11 mouse cellular contexts compared by ENCODE assay signal in genomic region chr9:116114339-116114738, GRCm38 (mm10).
DNase-seq lines count a peak whose midpoint lies in the region; ATAC-seq lines count a peak whose summit lies in the region.
"Had no signal": no experiment of that assay in that cellular context is flagged by ENCODE, and none has a peak within 500 bp of the region (broad histone marks: within the 10 kb centered on the region; RNA-seq: fewer than 3 reads in every experiment).

No protein-coding gene starts in this region.

- no peak overlapping the region for H3K4me3 ChIP-seq in heart, embryonic 10.5 days
- H3K4me3 ChIP-seq in neural tube, embryonic 15.5 days (replicated peaks): no peak overlapping the region
- H3K4me3 ChIP-seq: midbrain, embryonic 12.5 days had no signal

- ATAC-seq in neural tube, embryonic 15.5 days (ENCODE audit: low FRiP score): no peak
- ATAC-seq: hindbrain, postnatal 0 days had no signal

- H3K4me1 ChIP-seq in heart, embryonic 10.5 days: peaks cover 15% of the 10 kb centered on the region
- peaks cover 3% of the 10 kb centered on the region; the same call in 1 of the 2 replicates for H3K4me1 ChIP-seq in neural tube, embryonic 15.5 days

- WGBS in heart, embryonic 10.5 days: 37% methylated on average over 4 of the region's 4 CpGs
- WGBS in neural tube, embryonic 15.5 days: 60% methylated on average over 4 of the region's 4 CpGs

- no peaks in the 10 kb centered on the region for H3K27me3 ChIP-seq in heart, embryonic 10.5 days (ENCODE audit: insufficient read depth, poor library complexity, severe bottlenecking)
- no peaks in the 10 kb centered on the region for H3K27me3 ChIP-seq in neural tube, embryonic 15.5 days (replicated peaks)
- H3K27me3 ChIP-seq: midbrain, embryonic 12.5 days had no signal

- H3K27ac ChIP-seq in heart, embryonic 10.5 days: 0 out of 2 replicates have a peak overlapping the region, but pooled peaks have one; percentile 13
- no peak overlapping the region for H3K27ac ChIP-seq in neural tube, embryonic 15.5 days (replicated peaks)
- H3K27ac ChIP-seq: hindbrain, postnatal 0 days; midbrain, embryonic 12.5 days had no signal

- peaks cover 10% of the 10 kb centered on the region for H3K36me3 ChIP-seq in heart, embryonic 10.5 days
- H3K36me3 ChIP-seq in neural tube, embryonic 15.5 days: 0 out of 2 replicates have a peak, but pooled peaks cover 4% of the 10 kb centered on the region
- H3K36me3 ChIP-seq: midbrain, embryonic 12.5 days had no signal

- H3K9ac ChIP-seq in neural tube, embryonic 15.5 days (replicated peaks): no peak overlapping the region
- H3K9ac ChIP-seq: midbrain, embryonic 12.5 days had no signal

- DNase-seq in 416B (ENCODE audit: low read depth): peak; percentile 22
- peak; percentile 84 for DNase-seq in CD4-positive helper T cell, adult 2 months (ENCODE audit: low read depth, low spot score)
- no peak for DNase-seq in heart, embryonic 10.5 days (ENCODE audit: low spot score)
- DNase-seq in kidney, postnatal 10 days: peak; percentile 72
- no peak for DNase-seq in retina, embryonic 14.5 days (ENCODE audit: low spot score)
- DNase-seq in ovary, postnatal 14 days (ENCODE audit: low spot score): no peak
- DNase-seq in layer of hippocampus, adult 9-11 months: no peak
- DNase-seq: cerebellum, postnatal 14 days had no signal

- H3K4me2 ChIP-seq in neural tube, embryonic 15.5 days: no peak overlapping the region
- H3K4me2 ChIP-seq: midbrain, embryonic 12.5 days had no signal

- no peaks in the 10 kb centered on the region for H3K9me3 ChIP-seq in heart, embryonic 10.5 days
- H3K9me3 ChIP-seq in neural tube, embryonic 15.5 days (replicated peaks): no peaks in the 10 kb centered on the region
- H3K9me3 ChIP-seq: midbrain, embryonic 12.5 days had no signal

Comparison
In these comparisons a context has a peak if more than half of its experiments do, and no peak if none do; other contexts are left out.
1. DNase-seq: peak in 416B (single experiment), CD4-positive helper T cell, adult 2 months (single experiment) and kidney, postnatal 10 days (single experiment); none in heart, embryonic 10.5 days (single experiment), retina, embryonic 14.5 days (single experiment), ovary, postnatal 14 days (single experiment) and layer of hippocampus, adult 9-11 months (single experiment).